Mouse (Mus musculus) hindbrain, embryonic 12.5 days (tissue): ENCODE results near the gene Asic2. TPM values are rescaled to one million over a fixed set of nuclear protein-coding genes. Genes with fewer than 3 reads are reported as not detected.

ENCODE experiments used
- ATAC-seq: fragments of 200-750 bp; cut with Nextera tagmentation; 2 replicates; pipeline ENCODE4 v1.8.0; 2017; ENCODE audit warnings: moderate TSS enrichment; ENCODE audit not compliant: low FRiP score
- H3K27ac ChIP-seq: fragments of 300-500 bp; sonication (generic); 2 replicates; pipeline ENCODE4 v1.5.1; 2016; ENCODE audit warnings: mild to moderate bottlenecking
- H3K27me3 ChIP-seq: fragments of 300-500 bp; sonication (generic); 2 replicates; pipeline ENCODE4 v1.6.1; 2016; ENCODE audit warnings: mild to moderate bottlenecking
- H3K36me3 ChIP-seq: fragments of 300-500 bp; sonication (generic); 2 replicates; pipeline ENCODE4 v1.6.1; 2016; ENCODE audit warnings: mild to moderate bottlenecking
- H3K4me1 ChIP-seq: fragments of 300-500 bp; sonication (generic); 2 replicates; pipeline ENCODE4 v1.6.1; 2016
- H3K4me2 ChIP-seq: fragments of 300-500 bp; sonication (generic); replicated peaks from 2 replicates; pipeline ENCODE4 v1.6.1; 2016; ENCODE audit warnings: mild to moderate bottlenecking
- H3K4me3 ChIP-seq: fragments of 300-500 bp; sonication (generic); 2 replicates; pipeline ENCODE4 v1.5.1; 2016; ENCODE audit warnings: mild to moderate bottlenecking
- H3K9ac ChIP-seq: fragments of 300-500 bp; sonication (generic); 2 replicates; pipeline ENCODE4 v1.6.1; 2016; ENCODE audit warnings: mild to moderate bottlenecking, moderate library complexity
- H3K9me3 ChIP-seq: fragments of 300-500 bp; sonication (generic); replicated peaks from 2 replicates; pipeline ENCODE4 v1.6.1; 2016; ENCODE audit warnings: mild to moderate bottlenecking
- WGBS: fragments of 180-500 bp; shearing (Covaris S2); methylation state at CpG from one replicate; pipeline ENCODE4 v1.1.7; 2016; 5-methylcytosine and 5-hydroxymethylcytosine counted together
- polyA plus RNA-seq: library from polyadenylated mRNA; unstranded; fragments of >200 nt; fragmentation: Nextera tagmentation; extraction: Ambion mirVana; gene quantifications from 2 replicates; pipeline ENCODE4 v1.2.1, GENCODE M21; 2016

The Asic2 gene
- polyA plus RNA-seq, 1 experiment from 2014 or later = 5.4 TPM

DNA sequence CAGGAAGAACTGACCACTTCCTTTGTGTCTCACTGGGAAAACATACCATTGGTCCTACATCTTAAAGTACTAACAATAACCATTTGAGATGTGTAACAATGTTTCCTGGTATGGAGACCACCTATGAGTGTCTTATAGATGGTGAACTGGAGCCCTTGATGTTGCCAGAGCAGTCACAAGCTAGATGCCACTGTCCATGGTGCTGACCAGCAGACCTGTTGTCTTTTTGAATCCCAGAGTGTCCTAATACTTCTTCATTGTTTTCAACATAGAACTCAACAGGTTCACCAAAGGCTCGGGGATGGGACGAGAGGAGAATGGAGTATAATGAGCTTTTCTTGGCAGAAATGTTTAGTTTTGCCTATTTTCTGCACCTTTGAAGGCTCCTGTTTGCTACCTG, 962.4 kb downstream of the Asic2 start:
- Histone ChIP-seq H3K36me3 (no peaks in the 10 kb centered on the region), H3K27me3 (no peaks in the 10 kb centered on the region), H3K4me2 (no peak overlapping the region), H3K4me1 (no peaks in the 10 kb centered on the region), H3K27ac (no peak overlapping the region), H3K9me3 (no peaks in the 10 kb centered on the region), H3K9ac (no peak overlapping the region), H3K4me3 (no peak overlapping the region)
- 79% methylated on average over 2 of the region's 2 CpGs for WGBS
- no peak for ATAC-seq

DNA sequence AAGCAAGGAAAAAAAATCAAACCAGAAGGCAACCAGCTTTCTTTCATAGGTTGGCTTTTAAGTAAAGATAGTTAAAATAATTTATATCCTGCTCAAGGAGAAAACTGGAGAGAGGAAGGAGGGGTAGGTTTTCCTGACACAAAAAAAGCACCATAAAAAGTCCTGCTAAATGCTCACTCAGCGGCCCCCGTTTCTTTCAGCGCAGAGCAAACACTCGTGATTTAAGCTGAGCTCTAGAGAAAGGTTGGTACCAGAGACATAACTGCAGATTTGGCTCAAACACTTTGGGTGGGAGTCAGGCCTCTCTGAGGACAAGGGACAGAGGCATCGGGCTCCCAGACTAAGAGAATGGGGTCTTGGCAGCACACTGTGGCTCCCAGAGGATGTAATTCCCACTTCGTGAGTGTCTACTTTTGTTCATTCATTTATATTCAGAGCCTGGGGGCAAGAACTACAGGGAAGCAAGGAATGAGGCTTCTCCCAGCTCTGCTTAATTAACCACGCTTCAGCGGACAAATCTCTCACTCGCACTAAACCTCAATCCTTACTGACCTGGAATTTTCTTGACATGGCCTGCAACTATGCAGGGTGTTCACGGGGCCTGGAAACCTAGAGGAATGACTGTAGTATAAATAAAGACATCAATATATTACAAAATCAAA, 965.4 kb downstream of the Asic2 start:
- ATAC-seq = no peak
- Histone ChIP-seq H3K4me2 (no peak overlapping the region), H3K9ac (no peak overlapping the region), H3K4me1 (no peaks in the 10 kb centered on the region), H3K9me3 (no peaks in the 10 kb centered on the region), H3K27ac (no peak overlapping the region), H3K4me3 (no peak overlapping the region), H3K27me3 (no peaks in the 10 kb centered on the region), H3K36me3 (no peaks in the 10 kb centered on the region)
- WGBS = 68% methylated on average over 10 of the region's 10 CpGs

DNA sequence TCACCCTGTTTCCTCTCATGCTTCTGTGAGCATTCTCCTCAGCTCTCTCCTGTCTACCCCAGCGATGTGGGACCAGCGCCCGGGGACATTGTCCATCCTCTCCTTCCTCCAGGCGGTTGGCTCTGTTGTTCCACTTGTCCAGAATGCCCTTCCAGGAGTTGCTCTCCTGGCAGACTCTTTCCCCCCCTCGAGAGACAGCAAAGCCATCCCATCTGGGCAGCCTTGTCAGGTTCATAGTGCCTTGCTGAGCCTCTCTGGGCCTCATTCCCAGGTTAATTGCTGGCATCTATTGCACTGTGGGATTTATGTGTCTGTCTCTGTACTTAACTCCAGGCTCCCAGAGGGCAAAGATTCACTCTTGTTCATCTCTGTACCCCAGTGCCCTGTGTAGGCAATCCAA, 972.6 kb downstream of the Asic2 start:
- 88% methylated on average over 5 of the region's 5 CpGs for WGBS
- Histone ChIP-seq H3K36me3 (no peaks in the 10 kb centered on the region), H3K9me3 (no peaks in the 10 kb centered on the region), H3K4me1 (no peaks in the 10 kb centered on the region), H3K4me3 (no peak overlapping the region), H3K9ac (no peak overlapping the region), H3K4me2 (no peak overlapping the region), H3K27me3 (no peaks in the 10 kb centered on the region), H3K27ac (no peak overlapping the region)
- ATAC-seq = no peak

DNA sequence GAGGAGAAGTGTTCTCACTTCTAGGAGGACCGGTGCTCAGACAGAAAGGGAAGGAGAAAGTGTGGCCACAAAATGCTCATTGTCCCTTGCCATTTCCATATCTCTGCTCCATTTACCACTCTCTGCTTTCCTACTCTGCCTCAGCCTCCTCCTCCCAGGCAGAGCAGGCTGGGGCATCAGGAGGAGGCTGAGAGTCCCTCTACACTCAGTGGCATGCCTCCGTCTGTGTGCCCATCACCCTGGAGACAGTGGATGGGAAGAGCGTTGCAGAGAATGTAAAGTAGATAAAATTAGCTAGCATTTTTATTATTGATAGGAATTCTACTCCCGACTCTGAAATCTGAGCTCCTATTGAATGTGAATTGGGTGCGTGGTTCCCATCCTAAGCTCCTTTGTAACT, 984.7 kb downstream of the Asic2 start:
- Histone ChIP-seq H3K4me1 (peaks cover 13% of the 10 kb centered on the region), H3K27ac (peak overlapping the region; percentile 12; the same call in 1 of the 2 replicates), H3K9me3 (no peaks in the 10 kb centered on the region), H3K4me3 (no peak overlapping the region), H3K4me2 (no peak overlapping the region), H3K9ac (no peak overlapping the region), H3K36me3 (no peaks in the 10 kb centered on the region), H3K27me3 (no peaks in the 10 kb centered on the region)
- WGBS = 55% methylated on average over 5 of the region's 5 CpGs
- ATAC-seq = peak; percentile 83

- H3K4me2 ChIP-seq = no peak overlapping the region
- 74% methylated on average over 9 of the region's 9 CpGs for WGBS
- H3K4me3 ChIP-seq = no peak overlapping the region
- H3K9me3 ChIP-seq = no peaks in the 10 kb centered on the region
- H3K9ac ChIP-seq = no peak overlapping the region
- no peaks in the 10 kb centered on the region for H3K36me3 ChIP-seq
- no peak overlapping the region for H3K27ac ChIP-seq
- H3K27me3 ChIP-seq = no peaks in the 10 kb centered on the region
- 0 out of 2 replicates have a peak, but pooled peaks cover 2% of the 10 kb centered on the region for H3K4me1 ChIP-seq
- ATAC-seq = no peak
Measured at GRCm38 (mm10) chr11:80976239-80976855, 991.9 kb downstream of the Asic2 start.

DNA sequence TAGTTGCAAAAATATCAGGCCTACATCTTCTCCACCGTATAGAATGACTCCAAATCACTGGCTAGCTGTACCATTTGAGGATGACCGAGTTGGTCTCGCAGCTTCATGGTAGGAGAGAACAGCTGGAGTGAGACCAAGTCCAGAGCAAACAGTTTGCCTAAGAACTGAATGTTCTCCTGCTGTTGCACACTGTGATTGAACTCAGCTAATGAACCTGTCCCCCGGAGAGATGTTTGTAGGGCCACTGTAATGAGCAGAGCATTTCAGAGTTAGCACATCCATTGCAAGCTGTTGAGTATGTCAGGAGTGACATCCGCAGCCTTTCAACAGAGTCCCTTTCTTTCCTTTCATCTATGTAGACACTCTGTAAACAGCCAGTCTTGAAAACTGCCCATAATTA, 993.6 kb downstream of the Asic2 start:
- no peaks in the 10 kb centered on the region for H3K9me3 ChIP-seq
- no peak overlapping the region for H3K4me3 ChIP-seq
- H3K4me2 ChIP-seq = no peak overlapping the region
- no peak overlapping the region for H3K27ac ChIP-seq
- no peak overlapping the region for H3K9ac ChIP-seq
- no peak for ATAC-seq
- H3K4me1 ChIP-seq = 0 out of 2 replicates have a peak, but pooled peaks cover 2% of the 10 kb centered on the region
- 87% methylated on average over 5 of the region's 5 CpGs for WGBS
- H3K36me3 ChIP-seq = no peaks in the 10 kb centered on the region
- H3K27me3 ChIP-seq = no peaks in the 10 kb centered on the region

DNA sequence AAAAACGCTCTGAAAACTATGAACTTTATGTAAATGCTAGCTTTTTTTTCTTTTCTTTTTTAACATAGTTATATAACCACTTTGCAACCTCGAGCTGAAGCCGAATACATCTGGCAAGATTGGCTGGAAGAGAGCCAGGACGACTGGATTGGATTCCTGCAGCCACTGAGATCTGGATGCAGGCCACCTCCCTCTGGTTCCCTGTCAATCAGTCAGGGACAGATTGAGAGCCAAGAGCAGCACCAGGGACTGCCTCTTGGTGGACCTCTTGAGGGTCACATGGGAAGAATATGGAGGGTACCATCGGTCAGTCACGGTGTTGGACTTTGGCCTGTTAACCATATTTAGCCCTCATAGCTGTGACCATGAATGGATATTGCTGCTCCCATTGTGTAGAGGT, 994.3 kb downstream of the Asic2 start:
- H3K27ac ChIP-seq = no peak overlapping the region

GRCm38 (mm10) chr11:80973273-80973672, 995.0 kb downstream of the Asic2 start:
- ATAC-seq = no peak
- H3K9me3 ChIP-seq = no peaks in the 10 kb centered on the region
- H3K4me3 ChIP-seq = no peak overlapping the region
- H3K27ac ChIP-seq = no peak overlapping the region
- 96% methylated on average over 8 of the region's 8 CpGs for WGBS
- H3K4me2 ChIP-seq = no peak overlapping the region
- no peaks in the 10 kb centered on the region for H3K27me3 ChIP-seq
- H3K9ac ChIP-seq = no peak overlapping the region
- 0 out of 2 replicates have a peak, but pooled peaks cover 2% of the 10 kb centered on the region for H3K4me1 ChIP-seq
- H3K36me3 ChIP-seq = no peaks in the 10 kb centered on the region

More for the DNA sequence above, 994.3 kb downstream of the Asic2 start:
- WGBS = 79% methylated on average over 6 of the region's 6 CpGs
- H3K9ac ChIP-seq = no peak overlapping the region
- H3K36me3 ChIP-seq = no peaks in the 10 kb centered on the region
- H3K4me1 ChIP-seq = 0 out of 2 replicates have a peak, but pooled peaks cover 2% of the 10 kb centered on the region
- H3K27me3 ChIP-seq = no peaks in the 10 kb centered on the region
- no peak for ATAC-seq
- H3K4me3 ChIP-seq = no peak overlapping the region
- no peak overlapping the region for H3K4me2 ChIP-seq
- H3K9me3 ChIP-seq = no peaks in the 10 kb centered on the region

DNA sequence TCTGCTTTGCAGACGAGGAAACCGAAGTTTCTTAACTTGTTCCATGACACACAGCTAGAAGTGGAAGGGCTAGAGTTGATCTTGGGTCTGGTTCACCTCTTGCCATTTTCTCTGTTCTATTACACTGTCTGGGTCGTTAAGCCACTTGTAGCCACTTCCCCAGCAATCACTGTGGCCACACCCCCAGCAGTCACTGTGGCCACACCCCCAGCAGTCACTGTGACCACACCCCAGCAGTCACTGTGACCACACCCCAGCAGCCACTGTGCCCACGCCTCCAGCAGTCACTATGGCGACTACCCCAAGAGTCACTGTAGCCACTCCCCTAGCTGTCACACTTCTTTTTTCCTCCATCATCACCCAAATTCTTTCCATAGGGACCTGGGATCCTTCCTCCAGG, 1000.7 kb downstream of the Asic2 start:
- Histone ChIP-seq H3K27ac (no peak overlapping the region), H3K9ac (no peak overlapping the region), H3K9me3 (no peaks in the 10 kb centered on the region), H3K4me2 (no peak overlapping the region), H3K36me3 (no peaks in the 10 kb centered on the region), H3K4me1 (no peaks in the 10 kb centered on the region), H3K27me3 (no peaks in the 10 kb centered on the region), H3K4me3 (no peak overlapping the region)
- WGBS = 64% methylated on average over 5 of the region's 5 CpGs
- no peak for ATAC-seq

GRCm38 (mm10) chr11:80966040-80966439, 1002.2 kb downstream of the Asic2 start:
- Histone ChIP-seq H3K36me3 (no peaks in the 10 kb centered on the region), H3K27me3 (no peaks in the 10 kb centered on the region), H3K9ac (no peak overlapping the region), H3K4me3 (no peak overlapping the region), H3K4me1 (0 out of 2 replicates have a peak, but pooled peaks cover 3% of the 10 kb centered on the region), H3K4me2 (no peak overlapping the region), H3K27ac (no peak overlapping the region), H3K9me3 (no peaks in the 10 kb centered on the region)
- 56% methylated on average over 3 of the region's 3 CpGs for WGBS
- no peak for ATAC-seq

- no peak overlapping the region for H3K4me3 ChIP-seq
- no peak overlapping the region for H3K9ac ChIP-seq
- no peaks in the 10 kb centered on the region for H3K9me3 ChIP-seq
- peaks cover 12% of the 10 kb centered on the region; the same call in 1 of the 2 replicates for H3K4me1 ChIP-seq
- no peak overlapping the region for H3K27ac ChIP-seq
- no peaks in the 10 kb centered on the region for H3K36me3 ChIP-seq
- 43% methylated on average over 1 of the region's 1 CpGs for WGBS
- no peaks in the 10 kb centered on the region for H3K27me3 ChIP-seq
- no peak overlapping the region for H3K4me2 ChIP-seq
- ATAC-seq = peak; percentile 40; the same call in 1 of the 2 replicates
Measured at GRCm38 (mm10) chr11:80961326-80961725, 1006.9 kb downstream of the Asic2 start.

DNA sequence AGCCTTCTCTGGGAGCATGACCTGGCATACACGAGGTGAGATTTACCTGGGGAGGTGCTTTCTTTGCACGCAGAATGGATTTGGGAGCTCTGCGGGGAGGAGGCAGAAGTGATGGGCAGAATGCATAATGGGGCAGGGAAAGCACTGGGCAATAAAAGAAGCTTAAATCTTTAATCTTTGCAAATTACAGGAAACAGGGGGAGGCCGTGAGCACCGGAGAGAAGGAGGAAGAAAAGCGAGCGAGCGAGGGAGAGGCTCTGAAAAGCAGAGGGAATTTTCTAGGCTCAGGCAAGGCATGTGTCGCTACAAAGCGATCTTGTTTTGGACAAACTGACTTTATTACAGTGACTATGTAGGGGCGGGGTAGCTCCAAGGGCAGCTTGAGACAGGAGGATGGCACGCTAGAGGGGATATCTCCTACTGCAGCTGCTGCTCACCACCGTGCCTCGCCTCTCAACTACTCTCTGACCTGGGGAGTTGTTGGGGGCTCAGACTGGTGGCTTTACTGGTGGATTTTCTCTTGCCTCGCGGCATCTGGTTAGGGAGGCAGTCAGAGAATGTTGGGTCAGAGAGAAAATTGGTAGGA, 1010.1 kb downstream of the Asic2 start:
- Histone ChIP-seq H3K9ac (no peak overlapping the region), H3K27me3 (no peaks in the 10 kb centered on the region), H3K36me3 (no peaks in the 10 kb centered on the region), H3K9me3 (no peaks in the 10 kb centered on the region), H3K4me2 (no peak overlapping the region), H3K27ac (no peak overlapping the region), H3K4me3 (no peak overlapping the region), H3K4me1 (peaks cover 12% of the 10 kb centered on the region; the same call in 1 of the 2 replicates)
- no peak for ATAC-seq
- WGBS = 13% methylated on average over 16 of the region's 16 CpGs
